Mouse (Mus musculus) hindlimb bud, embryonic 11.5 days (tissue): ENCODE measurements around the gene Vmn2r74.

ENCODE experiments used
- DNase-seq: peaks from one replicate; pipeline ENCODE4 v3.0.0-alpha.2; 2012; ENCODE audit warnings: low read depth, low spot score; ENCODE audit errors: extremely low spot score

Vmn2r74 gene

DNA sequence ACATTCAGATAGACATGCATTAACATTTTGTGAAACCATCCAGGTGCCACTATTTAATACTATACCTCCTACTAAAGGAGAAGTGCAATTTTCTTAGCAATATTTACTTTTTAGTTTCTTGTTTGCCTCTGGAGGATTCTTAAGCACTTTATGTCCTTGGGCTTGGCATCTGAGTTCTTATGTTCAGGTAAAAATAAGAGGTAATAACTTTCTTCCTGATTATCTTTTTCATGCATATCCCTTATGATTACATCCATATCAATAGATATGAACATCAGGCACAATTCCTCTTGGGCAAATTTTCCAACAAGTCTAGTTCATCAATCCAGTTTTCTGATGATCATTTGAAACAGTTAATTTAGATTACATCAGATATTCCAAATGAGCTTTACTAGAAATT lies at the start of gene Vmn2r74:
Vmn2r74 (minus strand) TSS at position 101 of the 400 bp plus-strand sequence.
- DNase-seq = no peak

GRCm38 (mm10) chr7:86007533-86007932 lies 46.1 kb upstream of the Vmn2r74 start:
- no peak for DNase-seq
